Comparison of ENCODE assay signal across 8 mouse cellular contexts in genomic region chr3:52101977-52102600, GRCm38 (mm10). TPM values are rescaled to one million over a fixed set of nuclear protein-coding genes. Genes with fewer than 3 reads are reported as not detected.
DNase-seq lines count a peak whose midpoint lies in the region; ATAC-seq and TF ChIP-seq lines count a peak whose summit lies in the region.

No protein-coding gene starts in this region.

- peak overlapping the region; percentile 94 for H3ac ChIP-seq in myocyte (ENCODE audit: control insufficient read depth, insufficient read length)

- no peaks in the 10 kb centered on the region for H3K27me3 ChIP-seq in heart, embryonic 14.5 days (ENCODE audit: control insufficient read depth, insufficient read depth, low read length)
- no peaks in the 10 kb centered on the region for H3K27me3 ChIP-seq in liver, embryonic 11.5 days (replicated peaks; ENCODE audit: control insufficient read depth, insufficient read depth, low read length)
- H3K27me3 ChIP-seq in myocyte (ENCODE audit: control insufficient read depth, insufficient read depth, insufficient read length): no peaks in the 10 kb centered on the region

- ATAC-seq in heart, embryonic 14.5 days (ENCODE audit: insufficient number of reproducible peaks, insufficient read depth, low FRiP score, low read depth): peak; percentile 85
- peak; percentile 81 for ATAC-seq in liver, embryonic 11.5 days (replicated peaks; ENCODE audit: low FRiP score)

- WGBS in heart, embryonic 14.5 days: under 1% methylated on average over 49 of the region's 57 CpGs
- under 1% methylated on average over 39 of the region's 57 CpGs for WGBS in liver, embryonic 11.5 days

- H3K79me2 ChIP-seq in myocyte (ENCODE audit: control insufficient read depth, insufficient read depth): peaks cover 49% of the 10 kb centered on the region

- TF ChIP-seq POLR2A in myocyte (IDR thresholded peaks at IDR 0.05; ENCODE audit: insufficient read length, low read depth): peak; percentile 54

- peak overlapping the region; percentile 92 for H3K27ac ChIP-seq in brown adipose tissue, adult 24 weeks (replicated peaks; ENCODE audit: low read depth, low read length)
- peak overlapping the region; percentile 93 to 99 for H3K27ac ChIP-seq in heart, embryonic 14.5 days (replicated peaks in 1 of 2; ENCODE audit: control insufficient read depth in 1 of 2, insufficient read depth in 1 of 2, low read depth in 2 of 2, low read length in 2 of 2)
- peak overlapping the region; percentile 91 for H3K27ac ChIP-seq in liver, embryonic 11.5 days (ENCODE audit: low read depth, low read length)

- peak overlapping the region; percentile 98 for H3K4me2 ChIP-seq in heart, embryonic 14.5 days (ENCODE audit: low read length)
- peak overlapping the region; percentile 93 for H3K4me2 ChIP-seq in liver, embryonic 11.5 days
- H3K4me2 ChIP-seq in myocyte (ENCODE audit: low read depth): peak overlapping the region; percentile 99

- no peaks in the 10 kb centered on the region for H3K4me1 ChIP-seq in brown adipose tissue, adult 24 weeks (ENCODE audit: control insufficient read depth, insufficient read depth, insufficient read length, low read length)
- H3K4me1 ChIP-seq in heart, embryonic 14.5 days (ENCODE audit: control insufficient read depth in 2 of 2, insufficient read depth in 2 of 2, low read length in 2 of 2): peaks cover 0 to 7% of the 10 kb centered on the region in 2 experiments; a peak in 2 of 4 replicates
- H3K4me1 ChIP-seq in liver, embryonic 11.5 days (replicated peaks; ENCODE audit: control insufficient read depth, insufficient read depth, low read length): peaks cover 5% of the 10 kb centered on the region

- peak overlapping the region; percentile 88 for H3K4me3 ChIP-seq in brown adipose tissue, adult 24 weeks (ENCODE audit: insufficient read depth, low read depth, low read length)
- peak overlapping the region; percentile 62 to 72 for H3K4me3 ChIP-seq in heart, embryonic 14.5 days (ENCODE audit: control insufficient read depth in 1 of 2, insufficient read depth in 1 of 2, low read depth in 1 of 2, low read length in 2 of 2)
- peak overlapping the region; percentile 66 for H3K4me3 ChIP-seq in liver, embryonic 11.5 days (ENCODE audit: low read depth, low read length)
- H3K4me3 ChIP-seq in myocyte: peak overlapping the region; percentile 97

- no peaks in the 10 kb centered on the region for H3K9me3 ChIP-seq in heart, embryonic 14.5 days (ENCODE audit: control insufficient read depth, low read length)
- H3K9me3 ChIP-seq in liver, embryonic 11.5 days (ENCODE audit: control insufficient read depth, low read length): no peaks in the 10 kb centered on the region

- peak overlapping the region; percentile 82 for H3K9ac ChIP-seq in heart, embryonic 14.5 days (ENCODE audit: low read length)
- H3K9ac ChIP-seq in liver, embryonic 11.5 days (ENCODE audit: low read depth, low read length): peak overlapping the region; percentile 66

- peak; percentile 86 for DNase-seq in CD4-positive, CD25-positive, alpha-beta regulatory T cell, adult 2 months (ENCODE audit: low read depth, low spot score)
- DNase-seq in fibroblast of lung, adult 2 months (ENCODE audit: low read depth): peak; percentile 69
- peak; percentile 96 for DNase-seq in kidney, postnatal 10 days
- DNase-seq in liver, embryonic 11.5 days (ENCODE audit: low spot score): peak; percentile 92
- peak; percentile 73 to 87 for DNase-seq in spleen, postnatal 4 days (ENCODE audit: low spot score in 2 of 2)

- H3K36me3 ChIP-seq in heart, embryonic 14.5 days (ENCODE audit: control insufficient read depth, insufficient read depth, low read length): no peaks in the 10 kb centered on the region
- no peaks in the 10 kb centered on the region for H3K36me3 ChIP-seq in liver, embryonic 11.5 days (ENCODE audit: control insufficient read depth, insufficient read depth, low read length)
- no peaks in the 10 kb centered on the region for H3K36me3 ChIP-seq in myocyte (ENCODE audit: control insufficient read depth, insufficient read depth)

TF ChIP-seq in myocyte, 11 proteins besides CTCF, POLR2A, EP300 and RAD21:
- TF ChIP-seq POLR2AphosphoS2 (IDR thresholded peaks at IDR 0.05; ENCODE audit: insufficient read length, low read depth): peak; percentile 30
- TF ChIP-seq MYOG (IDR thresholded peaks at IDR 0.05; ENCODE audit: control insufficient read depth in 1 of 3, insufficient read depth in 1 of 3, insufficient read length in 2 of 3, low read depth in 2 of 3): peak in 1 of 3 experiments; percentile 43
- TF ChIP-seq MYOD1 (IDR thresholded peaks at IDR 0.05; ENCODE audit: control insufficient read depth in 1 of 3, insufficient read length in 2 of 3, low read depth in 2 of 3): peak in 1 of 3 experiments; percentile 24
- no peak for TF ChIP-seq MAX (IDR thresholded peaks at IDR 0.05; ENCODE audit: low read depth)
- TF ChIP-seq TCF3 (IDR thresholded peaks at IDR 0.05; ENCODE audit: insufficient read length, low read depth): no peak
- TF ChIP-seq USF1 (IDR thresholded peaks at IDR 0.05; ENCODE audit: low read depth): no peak

RNA-seq across cellular contexts. Expression of gene Maml3, which starts 2.8 kb away (rescaled TPM):
- polyA plus RNA-seq in brown adipose tissue, adult 24 weeks (2012; ENCODE audit: insufficient read depth, insufficient read length, missing spikeins): 0.58 and 1.0 TPM in 2 replicates
- polyA plus RNA-seq in heart, embryonic 14.5 days (2014; fragmentation: Nextera tagmentation; extraction: Ambion mirVana): 2.8 and 2.9 TPM in 2 replicates
- polyA plus RNA-seq in liver, embryonic 11.5 days (2014; fragmentation: Nextera tagmentation; extraction: Ambion mirVana): 2.9 and 3.1 TPM in 2 replicates
- 3.1 TPM for polyA plus RNA-seq in myocyte (2012; fragmentation: generic; extraction: Trizol)

Comparison
In these comparisons a context has a peak if more than half of its experiments do, and no peak if none do; other contexts are left out.
1. Peak in every context shown above with its lines: DNase-seq, ATAC-seq, H3K4me3 ChIP-seq and H3K27ac ChIP-seq.